ENCODE assay signal across 8 mouse cellular contexts in the genomic region with DNA sequence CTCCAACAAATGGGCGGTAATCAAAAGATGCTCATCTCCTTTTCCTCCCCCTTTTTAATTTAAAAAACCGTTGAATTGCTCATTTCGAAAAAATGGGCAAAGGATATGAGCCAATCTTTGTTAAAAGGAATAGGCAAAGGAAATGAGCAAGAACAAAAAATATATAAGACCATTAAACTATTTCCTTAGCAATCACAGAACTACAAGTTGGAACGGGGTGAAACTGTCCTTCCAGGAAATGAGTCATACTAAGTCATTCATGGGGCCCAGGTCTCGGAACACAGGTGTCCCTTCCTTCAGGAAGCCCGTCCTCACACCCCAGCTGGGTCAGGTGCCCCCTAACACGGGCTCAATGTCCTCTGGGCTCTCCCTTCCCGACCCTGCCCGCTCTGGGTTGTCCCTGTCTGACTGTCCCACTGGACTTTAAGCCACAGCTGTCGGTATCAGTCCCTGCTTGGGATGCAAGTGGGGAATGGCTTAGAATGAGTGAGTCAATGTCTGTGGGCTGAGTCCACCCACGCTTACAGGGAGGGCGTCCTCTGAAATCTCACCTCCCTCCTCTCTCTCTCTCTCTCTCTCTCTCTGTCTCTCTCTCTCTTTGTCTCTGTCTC. TPM values are rescaled to one million over a fixed set of nuclear protein-coding genes. Genes with fewer than 3 reads are reported as not detected.
DNase-seq lines count a peak whose midpoint lies in the region; ATAC-seq and TF ChIP-seq lines count a peak whose summit lies in the region.

A gene (plus strand): TSS at position 542 of the 611 bp plus-strand sequence.

- H3K4me1 ChIP-seq in forebrain, embryonic 14.5 days (ENCODE audit: control insufficient read depth, insufficient read depth, low read length): peaks cover 24% of the 10 kb centered on the region
- peaks cover 48% of the 10 kb centered on the region for H3K4me1 ChIP-seq in limb, embryonic 15.5 days
- peaks cover 25% of the 10 kb centered on the region for H3K4me1 ChIP-seq in stomach, embryonic 14.5 days (ENCODE audit: control insufficient read depth, insufficient read depth, low read length)

- DNase-seq in layer of hippocampus, adult 2 months (ENCODE audit: low spot score in 2 of 2): no peak
- DNase-seq in layer of hippocampus, adult 11-12 months (ENCODE audit: low spot score): no peak
- peak; percentile 15 for DNase-seq in T-cell, adult 2 months (ENCODE audit: low spot score)
- no peak for DNase-seq in forebrain, embryonic 14.5 days (ENCODE audit: low spot score)
- DNase-seq in kidney, adult 8-10 months: no peak

- H3K27ac ChIP-seq in layer of hippocampus, adult 2 months: peak within 1 kb of the TSS; percentile 98
- peak within 1 kb of the TSS; percentile 79 for H3K27ac ChIP-seq in forebrain, embryonic 14.5 days (ENCODE audit: low read depth, low read length)
- H3K27ac ChIP-seq in limb, embryonic 15.5 days: peak within 1 kb of the TSS; percentile 94
- H3K27ac ChIP-seq in stomach, embryonic 14.5 days (ENCODE audit: low read length): peak within 1 kb of the TSS; percentile 62; the same call in 1 of the 2 replicates

- H3K27me3 ChIP-seq in forebrain, embryonic 14.5 days (replicated peaks; ENCODE audit: control insufficient read depth, insufficient read depth, low read length): 0 out of 2 replicates have a peak, but pooled peaks cover 3% of the 10 kb centered on the region
- peaks cover 13% of the 10 kb centered on the region; the same call in 1 of the 2 replicates for H3K27me3 ChIP-seq in limb, embryonic 15.5 days
- no peaks in the 10 kb centered on the region for H3K27me3 ChIP-seq in stomach, embryonic 14.5 days (ENCODE audit: control insufficient read depth, insufficient read depth, low read length)

- 29% methylated on average over 12 of the region's 12 CpGs for WGBS in forebrain, embryonic 14.5 days
- WGBS in limb, embryonic 15.5 days: 23% methylated on average over 12 of the region's 12 CpGs
- WGBS in stomach, embryonic 14.5 days: 27% methylated on average over 12 of the region's 12 CpGs

- peak; percentile 15 for ATAC-seq in forebrain, embryonic 14.5 days
- no peak for ATAC-seq in hematopoietic stem cell, adult 5-6 weeks (replicated peaks in 1 of 2; ENCODE audit: insufficient read depth in 1 of 2, low FRiP score in 2 of 2, low TSS enrichment in 1 of 2, low read depth in 1 of 2, poor library complexity in 2 of 2, severe bottlenecking in 2 of 2)
- no peak for ATAC-seq in limb, embryonic 15.5 days (ENCODE audit: insufficient number of reproducible peaks, low FRiP score, low TSS enrichment, low read depth)
- no peak for ATAC-seq in stomach, embryonic 14.5 days (ENCODE audit: insufficient number of reproducible peaks, insufficient read depth, low FRiP score, low read depth)

- TF ChIP-seq CTCF in layer of hippocampus, adult 2 months (conservative IDR thresholded peaks at IDR 0.05): no peak

- H3K4me3 ChIP-seq in layer of hippocampus, adult 2 months: peak within 1 kb of the TSS; percentile 70
- H3K4me3 ChIP-seq in forebrain, embryonic 14.5 days (ENCODE audit: low read depth, low read length): peak within 1 kb of the TSS; percentile 53
- peak within 1 kb of the TSS; percentile 66 for H3K4me3 ChIP-seq in limb, embryonic 15.5 days
- H3K4me3 ChIP-seq in stomach, embryonic 14.5 days (ENCODE audit: low read depth, low read length): peak within 1 kb of the TSS; percentile 47

- H3K4me2 ChIP-seq in forebrain, embryonic 14.5 days (ENCODE audit: low read length): peak within 1 kb of the TSS; percentile 83
- peak within 1 kb of the TSS; percentile 86 for H3K4me2 ChIP-seq in limb, embryonic 15.5 days
- H3K4me2 ChIP-seq in stomach, embryonic 14.5 days (replicated peaks; ENCODE audit: low read depth, low read length): peak within 1 kb of the TSS; percentile 82

- H3K36me3 ChIP-seq in forebrain, embryonic 14.5 days (ENCODE audit: control insufficient read depth, insufficient read depth, low read length): peaks cover 14% of the 10 kb centered on the region
- peaks cover 20% of the 10 kb centered on the region for H3K36me3 ChIP-seq in limb, embryonic 15.5 days
- peaks cover 11% of the 10 kb centered on the region; the same call in 1 of the 2 replicates for H3K36me3 ChIP-seq in stomach, embryonic 14.5 days (ENCODE audit: control insufficient read depth, insufficient read depth, low read length)

- H3K9ac ChIP-seq in forebrain, embryonic 14.5 days (ENCODE audit: low read length): peak within 1 kb of the TSS; percentile 71
- peak within 1 kb of the TSS; percentile 40 for H3K9ac ChIP-seq in limb, embryonic 15.5 days
- H3K9ac ChIP-seq in stomach, embryonic 14.5 days (replicated peaks; ENCODE audit: low read depth, low read length): peak within 1 kb of the TSS; percentile 34

- no peaks in the 10 kb centered on the region for H3K9me3 ChIP-seq in forebrain, embryonic 14.5 days (replicated peaks; ENCODE audit: control insufficient read depth, low read length)
- H3K9me3 ChIP-seq in limb, embryonic 15.5 days: no peaks in the 10 kb centered on the region
- H3K9me3 ChIP-seq in stomach, embryonic 14.5 days (ENCODE audit: control insufficient read depth, low read depth, low read length): no peaks in the 10 kb centered on the region

RNA-seq across cellular contexts. Expression of the gene that starts here (rescaled TPM):
- 10 to 100 TPM; 51.7 to 51.9 TPM for total RNA-seq in layer of hippocampus, adult 2 months (2021)
- 99.5 and 101 TPM in 2 replicates for polyA plus RNA-seq in forebrain, embryonic 14.5 days (2014; fragmentation: Nextera tagmentation; extraction: Ambion mirVana)
- 20.0 and 28.0 TPM in 2 replicates for total RNA-seq in hematopoietic stem cell, adult 5-6 weeks (2017)
- 75.7 and 75.9 TPM in 2 replicates for polyA plus RNA-seq in limb, embryonic 15.5 days (2015; fragmentation: Nextera tagmentation; extraction: Ambion mirVana)
- 86.0 and 92.8 TPM in 2 replicates for polyA plus RNA-seq in stomach, embryonic 14.5 days (2014; fragmentation: Nextera tagmentation; extraction: Ambion mirVana)
